23 mouse cellular contexts compared by ENCODE assay signal in the genomic region with DNA sequence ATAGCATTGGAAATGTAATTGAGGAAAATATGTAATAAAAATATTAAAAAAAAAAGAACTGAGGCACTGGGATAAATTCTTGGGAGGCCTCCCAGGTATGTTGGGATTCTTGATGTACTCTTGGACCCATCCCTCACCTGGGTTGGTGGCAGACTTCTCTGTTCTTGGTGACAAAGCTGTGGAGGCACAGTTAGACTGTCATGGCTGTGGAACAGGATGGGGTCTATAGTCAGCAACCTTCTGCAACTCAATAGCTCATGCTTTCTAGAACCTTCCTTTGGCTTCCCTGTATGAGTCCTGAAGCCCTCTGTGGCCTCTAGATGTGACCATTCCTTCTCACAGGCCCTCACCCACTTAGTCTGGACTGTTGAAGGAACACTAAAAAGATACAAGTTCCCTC. TPM values are rescaled to one million over a fixed set of nuclear protein-coding genes. Genes with fewer than 3 reads are reported as not detected.
"Had no signal": no experiment of that assay in that cellular context is flagged by ENCODE, and none has a peak within 500 bp of the region (broad histone marks: within the 10 kb centered on the region; RNA-seq: fewer than 3 reads in every experiment).

No protein-coding gene starts in this region.

- DNase-seq: retina, postnatal 1 day; right cerebral cortex, adult 18-20 months; right cerebral cortex, postnatal 14 days; right cerebral cortex, postnatal 25 days; right cerebral cortex, postnatal 4 days; spleen, adult 18-20 months; thymus, adult 18-20 months; thymus, adult 2 months; thymus, postnatal 14 days; thymus, postnatal 25 days; thymus, postnatal 36 days; thymus, postnatal 4 days had no signal

- H3K27me3 ChIP-seq: neural tube, embryonic 12.5 days; neural tube, embryonic 13.5 days; neural tube, embryonic 15.5 days; stomach, embryonic 15.5 days had no signal

- H3K9ac ChIP-seq: neural tube, embryonic 12.5 days; neural tube, embryonic 13.5 days; neural tube, embryonic 15.5 days; stomach, embryonic 15.5 days had no signal

- H3K4me3 ChIP-seq: neural tube, embryonic 12.5 days; neural tube, embryonic 13.5 days; neural tube, embryonic 15.5 days; stomach, embryonic 15.5 days had no signal

- H3K36me3 ChIP-seq: neural tube, embryonic 12.5 days; neural tube, embryonic 13.5 days; neural tube, embryonic 15.5 days; stomach, embryonic 15.5 days had no signal

- H3K27ac ChIP-seq: neural tube, embryonic 12.5 days; neural tube, embryonic 13.5 days; neural tube, embryonic 15.5 days; stomach, embryonic 15.5 days; stomach, postnatal 0 days had no signal

- H3K4me2 ChIP-seq: neural tube, embryonic 12.5 days; neural tube, embryonic 13.5 days; neural tube, embryonic 15.5 days; stomach, embryonic 15.5 days had no signal

- H3K9me3 ChIP-seq: neural tube, embryonic 12.5 days; neural tube, embryonic 13.5 days; neural tube, embryonic 15.5 days; stomach, embryonic 15.5 days had no signal

- H3K4me1 ChIP-seq: neural tube, embryonic 12.5 days; neural tube, embryonic 13.5 days; neural tube, embryonic 15.5 days; stomach, embryonic 15.5 days had no signal

RNA-seq across cellular contexts. Expression of a gene that starts 36.3 kb away (rescaled TPM):
- polyA plus RNA-seq: neural tube, embryonic 12.5 days; neural tube, embryonic 13.5 days; neural tube, embryonic 14.5 days; neural tube, embryonic 15.5 days had no signal

RNA-seq across cellular contexts. Expression of a gene that starts 44.6 kb away (rescaled TPM):
- total RNA-seq: neutrophil, adult 5-6 weeks had no signal
- polyA plus RNA-seq: neural tube, embryonic 12.5 days; neural tube, embryonic 13.5 days; neural tube, embryonic 14.5 days; neural tube, embryonic 15.5 days; small intestine, adult 2 months; stomach, embryonic 14.5 days; stomach, embryonic 15.5 days; stomach, embryonic 16.5 days; stomach, postnatal 0 days; thymus, postnatal 0 days had no signal
